Mouse (Mus musculus): ENCODE data around the gene Hoxb6. TPM values are rescaled to one million over a fixed set of nuclear protein-coding genes. Genes with fewer than 3 reads are reported as not detected.
A peak's percentile ranks its signal among the peaks of the same experiment; 100 is the strongest.

Hoxb6 gene
- polyA plus RNA-seq, 1 experiment from 2014 or later, result 0.30 TPM

DNA sequence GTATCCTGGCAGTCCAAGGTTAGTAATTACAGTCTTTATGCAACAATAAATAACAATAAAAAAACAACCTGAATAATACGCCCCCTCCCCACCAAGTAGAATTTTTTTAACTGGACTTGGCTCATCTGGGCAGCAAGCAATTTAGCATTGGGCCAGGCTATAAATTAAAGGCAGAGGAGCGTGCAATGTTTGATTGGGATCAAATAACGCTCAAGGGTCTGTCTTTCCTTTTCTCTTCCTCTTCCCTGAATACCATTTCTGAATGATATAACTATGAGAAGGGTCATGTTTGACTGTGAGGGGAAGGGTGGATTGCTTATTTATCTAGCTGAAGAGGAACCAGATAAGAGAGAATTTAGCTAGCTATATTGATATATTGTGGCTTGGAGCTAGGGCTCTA, 56.7 kb downstream of the Hoxb6 start:
- Histone ChIP-seq H3K9ac (no peak overlapping the region), H3K36me3 (no peaks in the 10 kb centered on the region), H3K9me3 (replicated peaks) (no peaks in the 10 kb centered on the region), H3K27ac (no peak overlapping the region), H3K4me3 (no peak overlapping the region), H3K27me3 (replicated peaks) (peaks cover 96% of the 10 kb centered on the region), H3K4me2 (no peak overlapping the region), H3K4me1 (peaks cover 23% of the 10 kb centered on the region)
- 57% methylated on average over 3 of the region's 3 CpGs for WGBS (ENCODE audit: insufficient replicate concordance)
- no peak for ATAC-seq

DNA sequence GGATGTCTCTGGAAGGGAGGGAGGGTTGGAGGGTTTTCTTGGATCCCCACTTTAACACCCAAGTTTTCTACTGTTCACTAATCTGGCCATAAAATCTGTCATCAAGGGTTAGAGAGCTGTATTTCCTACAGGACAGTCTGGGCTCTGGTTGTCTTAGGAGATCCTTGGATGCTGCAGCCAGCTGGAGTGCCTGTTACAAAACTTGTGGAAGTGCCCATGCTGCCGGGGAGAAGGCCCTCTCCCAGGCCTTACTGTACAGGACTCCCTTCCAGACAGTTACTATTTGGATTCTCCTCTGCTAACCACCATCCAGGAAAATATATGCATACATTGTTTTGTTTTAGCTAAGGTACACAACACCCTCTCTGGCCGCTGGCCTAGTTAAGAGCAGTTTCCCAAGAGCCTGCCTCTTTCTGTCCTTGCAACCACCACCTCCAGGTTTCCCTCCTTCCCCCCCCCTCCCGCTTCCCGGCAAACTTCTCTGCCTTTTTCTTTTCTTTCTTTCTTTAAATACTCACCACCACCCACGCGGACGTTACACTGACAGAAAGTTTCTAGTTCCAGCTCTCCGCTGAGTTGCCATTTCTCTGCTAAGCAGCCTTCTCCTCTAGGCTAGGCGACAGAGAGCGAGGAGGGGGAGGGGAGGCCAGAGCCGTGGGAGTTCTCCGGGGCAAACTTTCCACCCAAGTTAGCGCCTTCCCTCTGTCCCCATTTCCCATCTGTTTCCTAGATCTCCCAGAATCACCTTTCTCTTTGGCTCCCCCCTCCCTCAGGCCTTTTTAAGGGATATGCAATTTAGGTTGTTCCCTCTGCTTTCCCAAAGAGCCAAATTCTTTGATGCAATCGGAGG, 57.4 kb downstream of the Hoxb6 start:
- no peak overlapping the region for H3K4me2 ChIP-seq
- WGBS (ENCODE audit: insufficient replicate concordance), result 29% methylated on average over 14 of the region's 14 CpGs
- H3K4me1 ChIP-seq, result peaks cover 23% of the 10 kb centered on the region
- H3K4me3 ChIP-seq, result no peak overlapping the region
- ATAC-seq, result no peak
- 0 out of 2 replicates have a peak overlapping the region, but pooled peaks have one; percentile 26 for H3K27ac ChIP-seq
- H3K9ac ChIP-seq, result no peak overlapping the region
- H3K9me3 ChIP-seq (replicated peaks), result no peaks in the 10 kb centered on the region
- peaks cover 96% of the 10 kb centered on the region for H3K27me3 ChIP-seq (replicated peaks)
- no peaks in the 10 kb centered on the region for H3K36me3 ChIP-seq

- no peak within 1 kb of the TSS for H3K9ac ChIP-seq
- WGBS (ENCODE audit: insufficient replicate concordance), result 32% methylated on average over 2 of the region's 2 CpGs
- no peak for ATAC-seq
Measured at GRCm38 (mm10) chr11:96350341-96350624, 58.0 kb downstream of the Hoxb6 start, which contains the start of gene Hoxb2. Hoxb2 (plus strand) TSS chr11:96350525.

GRCm38 (mm10) chr11:96350791-96351190, 58.5 kb downstream of the Hoxb6 start:
- H3K36me3 ChIP-seq, result no peaks in the 10 kb centered on the region
- H3K4me3 ChIP-seq, result no peak overlapping the region
- ATAC-seq, result no peak
- H3K4me2 ChIP-seq, result no peak overlapping the region
- WGBS (ENCODE audit: insufficient replicate concordance), result 58% methylated on average over 2 of the region's 2 CpGs
- H3K9me3 ChIP-seq (replicated peaks), result no peaks in the 10 kb centered on the region
- H3K9ac ChIP-seq, result no peak overlapping the region
- H3K27ac ChIP-seq, result peak overlapping the region; percentile 54; the same call in 1 of the 2 replicates
- peaks cover 16% of the 10 kb centered on the region for H3K4me1 ChIP-seq
- H3K27me3 ChIP-seq (replicated peaks), result peaks cover 93% of the 10 kb centered on the region

More at GRCm38 (mm10) chr11:96350341-96350624, 58.0 kb downstream of the Hoxb6 start, which contains the start of gene Hoxb2:
- 0 out of 2 replicates have a peak within 1 kb of the TSS, but pooled peaks have one; percentile 25 for H3K4me2 ChIP-seq
- H3K4me1 ChIP-seq, result peaks cover 21% of the 10 kb centered on the region
- peak within 1 kb of the TSS; percentile 54; the same call in 1 of the 2 replicates for H3K27ac ChIP-seq
- H3K36me3 ChIP-seq, result no peaks in the 10 kb centered on the region
- H3K4me3 ChIP-seq, result no peak within 1 kb of the TSS
- H3K9me3 ChIP-seq (replicated peaks), result no peaks in the 10 kb centered on the region
- H3K27me3 ChIP-seq (replicated peaks), result peaks cover 95% of the 10 kb centered on the region

MicroRNA genes within 50 kb of the gene (microRNA counts, 519-probe panel; counts per million panel counts)
- 4,184 counts per million, percentile 79 among the panel's probes with 10 or more counts for microRNA mmu-miR-10a
- microRNA mmu-miR-196a, result 582 counts per million, percentile 70 among the panel's probes with 10 or more counts

Small RNAs within 50 kb of the gene (microRNA-seq; reads per million reads assigned to microRNA genes)
- 12,246 reads per million, percentile 94 among the genes with 10 or more reads in this experiment for gene Mir10a
- gene Mir196a-1, result not detected

Other genes starting within 250 kb of the Hoxb6 start
- gene Ube2z, start 227.1 kb upstream of the Hoxb6 start, polyA plus RNA-seq (2016; fragmentation: Nextera tagmentation; extraction: Ambion mirVana), result 26.4 and 27.2 TPM in 2 replicates
- gene Atp5g1, start 216.8 kb upstream of the Hoxb6 start, polyA plus RNA-seq (2016; fragmentation: Nextera tagmentation; extraction: Ambion mirVana), result 657 and 705 TPM in 2 replicates
- not detected in 2 replicates for gene Calcoco2, start 180.5 kb upstream of the Hoxb6 start, polyA plus RNA-seq (2016; fragmentation: Nextera tagmentation; extraction: Ambion mirVana)
- not detected in 2 replicates for gene Ttll6, start 158.7 kb upstream of the Hoxb6 start, polyA plus RNA-seq (2016; fragmentation: Nextera tagmentation; extraction: Ambion mirVana)
- not detected in 2 replicates for gene Hoxb13, start 98.2 kb upstream of the Hoxb6 start, polyA plus RNA-seq (2016; fragmentation: Nextera tagmentation; extraction: Ambion mirVana)
- gene Hoxb9, start 21.0 kb upstream of the Hoxb6 start, polyA plus RNA-seq (2016; fragmentation: Nextera tagmentation; extraction: Ambion mirVana), result not detected in 2 replicates
- gene Hoxb8, start 10.6 kb upstream of the Hoxb6 start, polyA plus RNA-seq (2016; fragmentation: Nextera tagmentation; extraction: Ambion mirVana), result not detected in 2 replicates
- gene Hoxb7, start 5.9 kb upstream of the Hoxb6 start, polyA plus RNA-seq (2016; fragmentation: Nextera tagmentation; extraction: Ambion mirVana), result 0.18 and 0.37 TPM in 2 replicates
- gene Hoxb5, start 10.9 kb downstream of the Hoxb6 start, polyA plus RNA-seq (2016; fragmentation: Nextera tagmentation; extraction: Ambion mirVana), result 1.3 and 1.5 TPM in 2 replicates
- 0.62 and 0.66 TPM in 2 replicates for gene Hoxb4, start 25.8 kb downstream of the Hoxb6 start, polyA plus RNA-seq (2016; fragmentation: Nextera tagmentation; extraction: Ambion mirVana)
- gene Hoxb3, start 30.9 kb downstream of the Hoxb6 start, polyA plus RNA-seq (2016; fragmentation: Nextera tagmentation; extraction: Ambion mirVana), result 0.31 and 0.36 TPM in 2 replicates
- gene Hoxb2, start 58.0 kb downstream of the Hoxb6 start, polyA plus RNA-seq (2016; fragmentation: Nextera tagmentation; extraction: Ambion mirVana), result 4.4 and 4.6 TPM in 2 replicates
- gene Hoxb1, start 73.3 kb downstream of the Hoxb6 start, polyA plus RNA-seq (2016; fragmentation: Nextera tagmentation; extraction: Ambion mirVana), result 0.14 and 0.22 TPM in 2 replicates
- 0.14 and 0.51 TPM in 2 replicates for gene Skap1, start 172.1 kb downstream of the Hoxb6 start, polyA plus RNA-seq (2016; fragmentation: Nextera tagmentation; extraction: Ambion mirVana)